Comparison of ENCODE assay signal across 24 mouse cellular contexts in genomic region chr14:56626202-56626601, GRCm38 (mm10). TPM values are rescaled to one million over a fixed set of nuclear protein-coding genes. Genes with fewer than 3 reads are reported as not detected.
DNase-seq lines count a peak whose midpoint lies in the region; ATAC-seq and TF ChIP-seq lines count a peak whose summit lies in the region.
"Had no signal": no experiment of that assay in that cellular context is flagged by ENCODE, and none has a peak within 500 bp of the region (broad histone marks: within the 10 kb centered on the region; RNA-seq: fewer than 3 reads in every experiment).

No protein-coding gene starts in this region.

- no peak overlapping the region for H3K4me2 ChIP-seq in intestine, postnatal 0 days (replicated peaks; ENCODE audit: low read depth)
- no peak overlapping the region for H3K4me2 ChIP-seq in stomach, embryonic 14.5 days (replicated peaks; ENCODE audit: low read depth, low read length)
- H3K4me2 ChIP-seq: embryonic facial prominence, embryonic 15.5 days; heart, embryonic 13.5 days had no signal

- no peaks in the 10 kb centered on the region for H3K79me2 ChIP-seq in liver, adult 2 months (ENCODE audit: control insufficient read depth, insufficient read depth, low read length)

- TF ChIP-seq CTCF in liver, adult 2 months (IDR thresholded peaks at IDR 0.05; ENCODE audit: low read depth, low read length) = no peak
- TF ChIP-seq CTCF in intestine, postnatal 0 days (IDR thresholded peaks at IDR 0.05; ENCODE audit: low read depth) = no peak

- peaks cover 14% of the 10 kb centered on the region; the same call in 1 of the 2 replicates for H3K36me3 ChIP-seq in liver, adult 2 months (ENCODE audit: control insufficient read depth, insufficient read depth, low read length)
- peaks cover 57% of the 10 kb centered on the region for H3K36me3 ChIP-seq in intestine, postnatal 0 days (ENCODE audit: control insufficient read depth, insufficient read depth)
- H3K36me3 ChIP-seq in stomach, embryonic 14.5 days (ENCODE audit: control insufficient read depth, insufficient read depth, low read length) = no peaks in the 10 kb centered on the region
- no peaks in the 10 kb centered on the region for H3K36me3 ChIP-seq in limb, embryonic 10.5 days
- H3K36me3 ChIP-seq: embryonic facial prominence, embryonic 15.5 days; forebrain, embryonic 10.5 days had no signal

- H3K9ac ChIP-seq in liver, adult 2 months (ENCODE audit: low read depth, low read length) = no peak overlapping the region
- no peak overlapping the region for H3K9ac ChIP-seq in intestine, postnatal 0 days (ENCODE audit: low read depth, low read length)
- no peak overlapping the region for H3K9ac ChIP-seq in stomach, embryonic 14.5 days (replicated peaks; ENCODE audit: low read depth, low read length)
- H3K9ac ChIP-seq: embryonic facial prominence, embryonic 15.5 days; heart, embryonic 13.5 days had no signal

- H3K4me3 ChIP-seq in liver, adult 2 months (ENCODE audit: insufficient read depth, low read depth, low read length) = no peak overlapping the region
- no peak overlapping the region for H3K4me3 ChIP-seq in intestine, postnatal 0 days (ENCODE audit: low read depth, low read length)
- H3K4me3 ChIP-seq in stomach, embryonic 14.5 days (ENCODE audit: low read depth, low read length) = no peak overlapping the region
- H3K4me3 ChIP-seq in limb, embryonic 10.5 days = no peak overlapping the region
- H3K4me3 ChIP-seq: embryonic facial prominence, embryonic 15.5 days; erythroblast, embryonic 14.5 days; forebrain, embryonic 10.5 days; gastrocnemius, adult 2 months; heart, embryonic 13.5 days had no signal

- peak; percentile 97 for DNase-seq in liver, adult 2 months (ENCODE audit: extremely low read depth, low read depth, low spot score)
- no peak for DNase-seq in liver
- DNase-seq in yolk sac, embryonic 10.5 days (ENCODE audit: low spot score) = peak; percentile 3
- no peak for DNase-seq in limb, embryonic 10.5 days (ENCODE audit: low spot score)
- no peak for DNase-seq in T-cell, adult 2 months (ENCODE audit: low spot score)
- DNase-seq: adrenal gland, postnatal 10 days; B cell, adult 2 months; cerebellum, adult 11 months; cerebellum, adult 8-10 months; cerebellum, postnatal 14 days; embryo, embryonic 11 days; gastrocnemius, adult 2 months; gastrocnemius, postnatal 25 days; heart, adult 11 months; heart, postnatal 4 days had no signal

- no peaks in the 10 kb centered on the region for H3K27me3 ChIP-seq in liver, adult 2 months (ENCODE audit: control insufficient read depth, insufficient read depth, low read length)
- H3K27me3 ChIP-seq in intestine, postnatal 0 days (replicated peaks; ENCODE audit: control insufficient read depth, insufficient read depth, low read length) = no peaks in the 10 kb centered on the region
- no peaks in the 10 kb centered on the region for H3K27me3 ChIP-seq in stomach, embryonic 14.5 days (ENCODE audit: control insufficient read depth, insufficient read depth, low read length)
- H3K27me3 ChIP-seq in limb, embryonic 10.5 days (ENCODE audit: low read depth, poor library complexity, severe bottlenecking) = no peaks in the 10 kb centered on the region
- H3K27me3 ChIP-seq: embryonic facial prominence, embryonic 15.5 days; heart, embryonic 13.5 days had no signal

- peaks cover 5% of the 10 kb centered on the region; the same call in 1 of the 2 replicates for H3K4me1 ChIP-seq in liver, adult 2 months (ENCODE audit: control insufficient read depth, insufficient read depth, low read length)
- H3K4me1 ChIP-seq in intestine, postnatal 0 days (replicated peaks; ENCODE audit: control insufficient read depth, insufficient read depth, low read length) = no peaks in the 10 kb centered on the region
- H3K4me1 ChIP-seq in stomach, embryonic 14.5 days (ENCODE audit: control insufficient read depth, insufficient read depth, low read length) = no peaks in the 10 kb centered on the region
- H3K4me1 ChIP-seq in limb, embryonic 10.5 days = no peaks in the 10 kb centered on the region
- H3K4me1 ChIP-seq: forebrain, embryonic 10.5 days; heart, embryonic 13.5 days had no signal

- 27% methylated on average over 4 of the region's 4 CpGs for WGBS in liver, adult 2 months
- 52% methylated on average over 4 of the region's 4 CpGs for WGBS in intestine, postnatal 0 days
- 72% methylated on average over 4 of the region's 4 CpGs for WGBS in stomach, embryonic 14.5 days
- 94% methylated on average over 4 of the region's 4 CpGs for WGBS in limb, embryonic 10.5 days

- H3K27ac ChIP-seq in liver, adult 2 months (replicated peaks; ENCODE audit: insufficient read depth, low read depth, low read length) = peak overlapping the region; percentile 74
- no peak overlapping the region for H3K27ac ChIP-seq in intestine, postnatal 0 days (ENCODE audit: low read depth, low read length)
- no peak overlapping the region for H3K27ac ChIP-seq in stomach, embryonic 14.5 days (ENCODE audit: low read length)
- no peak overlapping the region for H3K27ac ChIP-seq in limb, embryonic 10.5 days
- H3K27ac ChIP-seq: embryonic facial prominence, embryonic 15.5 days; forebrain, embryonic 10.5 days; gastrocnemius, adult 2 months; heart, embryonic 13.5 days had no signal

- peak; percentile 70; the same call in 1 of the 2 replicates for ATAC-seq in intestine, postnatal 0 days
- ATAC-seq in stomach, embryonic 14.5 days (ENCODE audit: insufficient number of reproducible peaks, insufficient read depth, low FRiP score, low read depth) = 0 out of 2 replicates have a peak, but pooled peaks have one; percentile 23
- ATAC-seq: CD4-positive, CD25-positive, alpha-beta regulatory T cell, adult 4 months; forebrain, embryonic 14.5 days had no signal

- TF ChIP-seq POLR2A in liver, adult 2 months (IDR thresholded peaks at IDR 0.05; ENCODE audit: extremely low read depth, insufficient read depth, low read length) = no peak

- H3K9me3 ChIP-seq in intestine, postnatal 0 days (ENCODE audit: control insufficient read depth) = no peaks in the 10 kb centered on the region
- H3K9me3 ChIP-seq in stomach, embryonic 14.5 days (ENCODE audit: control insufficient read depth, low read depth, low read length) = no peaks in the 10 kb centered on the region
- H3K9me3 ChIP-seq in limb, embryonic 10.5 days (replicated peaks) = no peaks in the 10 kb centered on the region
- H3K9me3 ChIP-seq: embryonic facial prominence, embryonic 15.5 days; forebrain, embryonic 10.5 days; G1E; heart, embryonic 13.5 days had no signal

RNA-seq across cellular contexts. Expression of gene Mphosph8, which starts 41.8 kb away (rescaled TPM):
- total RNA-seq in liver, adult 2 months (2014; rRNA removed) = 8.1 and 10.4 TPM in 2 replicates
- 2.6 and 2.8 TPM in 2 replicates for polyA plus RNA-seq in liver, adult 2 months (2012; rRNA removed)
- 18.9 and 23.5 TPM in 2 replicates for polyA plus RNA-seq in intestine, postnatal 0 days (2015; fragmentation: Nextera tagmentation; extraction: Ambion mirVana)
- polyA plus RNA-seq in stomach, embryonic 14.5 days (2014; fragmentation: Nextera tagmentation; extraction: Ambion mirVana) = 30.0 and 35.9 TPM in 2 replicates
- polyA plus RNA-seq in limb, embryonic 10.5 days (2016; fragmentation: Nextera tagmentation; extraction: Ambion mirVana) = 29.3 and 41.7 TPM in 2 replicates

RNA-seq across cellular contexts. Expression of gene Parp4, which starts 50.8 kb away (rescaled TPM):
- 7.8 and 8.0 TPM in 2 replicates for total RNA-seq in liver, adult 2 months (2014; rRNA removed)
- polyA plus RNA-seq in liver, adult 2 months (2012; rRNA removed) = 1.8 and 2.6 TPM in 2 replicates
- 12.2 and 15.7 TPM in 2 replicates for polyA plus RNA-seq in intestine, postnatal 0 days (2015; fragmentation: Nextera tagmentation; extraction: Ambion mirVana)
- 7.8 and 10.1 TPM in 2 replicates for polyA plus RNA-seq in stomach, embryonic 14.5 days (2014; fragmentation: Nextera tagmentation; extraction: Ambion mirVana)
- polyA plus RNA-seq in limb, embryonic 10.5 days (2016; fragmentation: Nextera tagmentation; extraction: Ambion mirVana) = 1.2 and 1.5 TPM in 2 replicates

RNA-seq across cellular contexts. Expression of gene Cenpj, which starts 51.0 kb away (rescaled TPM):
- total RNA-seq in liver, adult 2 months (2014; rRNA removed) = 1.4 and 4.1 TPM in 2 replicates
- polyA plus RNA-seq in liver, adult 2 months (2012; rRNA removed) = 0.54 and 0.67 TPM in 2 replicates
- polyA plus RNA-seq in intestine, postnatal 0 days (2015; fragmentation: Nextera tagmentation; extraction: Ambion mirVana) = 1.4 and 2.3 TPM in 2 replicates
- 8.9 and 9.4 TPM in 2 replicates for polyA plus RNA-seq in stomach, embryonic 14.5 days (2014; fragmentation: Nextera tagmentation; extraction: Ambion mirVana)
- 16.8 and 21.2 TPM in 2 replicates for polyA plus RNA-seq in limb, embryonic 10.5 days (2016; fragmentation: Nextera tagmentation; extraction: Ambion mirVana)

Comparison
In these comparisons a context has a peak if more than half of its experiments do, and no peak if none do; other contexts are left out.
1. DNase-seq: peak in liver, adult 2 months (single experiment) and yolk sac, embryonic 10.5 days (single experiment); none in liver (single experiment), limb, embryonic 10.5 days (single experiment) and T-cell, adult 2 months (single experiment).